Mouse (Mus musculus) thymus, adult 2 months (tissue): ENCODE data around the gene Tango6.

ENCODE experiments used
- CTCF ChIP-seq: fragments of 200-500 bp; IDR thresholded peaks from 2 replicates; pipeline ENCODE4 v1.5.1; 2012; ENCODE audit warnings: mild to moderate bottlenecking, control low read depth, low read length, moderate library complexity, borderline replicate concordance; ENCODE audit not compliant: control insufficient read depth, poor library complexity, insufficient read depth; ENCODE audit errors: extremely low read depth
- POLR2A ChIP-seq: fragments of 200-500 bp; IDR thresholded peaks from 2 replicates; pipeline ENCODE4 v1.6.1; 2012; ENCODE audit warnings: mild to moderate bottlenecking, low read length, control low read depth, moderate library complexity; ENCODE audit not compliant: control insufficient read depth, poor library complexity, insufficient read depth; ENCODE audit errors: extremely low read depth

- TF ChIP-seq CTCF (no peak), POLR2A (no peak)
Measured at GRCm38 (mm10) chr8:106646731-106647130, 36.1 kb upstream of the Tango6 start.
